Mouse (Mus musculus): ENCODE data around the gene Napsa. TPM values are rescaled to one million over a fixed set of nuclear protein-coding genes. Genes with fewer than 3 reads are reported as not detected.

Napsa gene
- polyA plus RNA-seq, 1 experiment from 2014 or later, result 1.7 TPM

DNA sequence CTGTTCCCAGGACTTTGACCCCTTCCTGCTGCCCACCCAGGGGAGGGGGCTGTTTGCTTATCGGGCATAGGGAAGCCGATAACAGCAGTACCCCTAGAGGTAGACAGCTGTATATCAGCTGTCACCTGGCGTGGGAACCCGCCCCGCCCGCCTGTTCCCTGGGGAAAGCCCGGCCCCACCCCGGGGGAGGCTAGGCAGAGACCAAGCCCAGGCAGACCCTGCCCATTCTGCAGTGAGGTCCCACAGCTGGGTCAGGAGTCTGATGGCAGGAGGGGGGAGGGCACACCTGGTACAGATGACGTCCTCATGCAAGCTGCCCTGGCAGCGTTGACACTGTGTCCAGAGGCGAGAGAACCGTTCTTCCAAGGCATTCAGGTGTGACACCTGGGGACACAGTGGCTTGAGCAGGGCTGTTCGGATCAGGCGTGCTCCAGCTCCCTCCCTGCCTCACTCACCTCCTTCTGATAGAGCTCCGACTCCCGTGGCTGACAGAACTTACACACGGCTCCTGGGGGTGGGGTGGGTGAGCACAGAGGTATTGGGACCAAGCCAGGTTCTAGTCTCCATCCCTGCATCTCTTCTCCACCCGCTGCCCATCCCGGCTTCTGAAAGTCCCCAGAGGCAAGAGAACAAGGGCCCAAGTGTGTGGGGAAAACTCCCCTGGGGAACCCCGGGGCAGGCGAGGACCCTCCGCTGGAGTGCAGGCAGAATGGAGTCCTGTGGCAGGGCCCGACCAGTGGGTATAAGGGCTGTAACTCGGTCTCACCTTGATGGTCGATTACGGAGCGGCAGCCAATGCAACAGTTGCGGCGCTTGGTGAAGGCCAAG, 39.0 kb upstream of the Napsa start:
- WGBS, result 86% methylated on average over 29 of the region's 29 CpGs

GRCm38 (mm10) chr7:44533746-44534045, 38.5 kb upstream of the Napsa start:
- no peak for ATAC-seq (ENCODE audit: low FRiP score)
- H3K4me1 ChIP-seq (replicated peaks), result no peaks in the 10 kb centered on the region
- H3K27me3 ChIP-seq, result peaks cover 16% of the 10 kb centered on the region
- no peaks in the 10 kb centered on the region for H3K9me3 ChIP-seq
- H3K4me2 ChIP-seq, result no peak overlapping the region
- H3K4me3 ChIP-seq, result no peak overlapping the region
- H3K27ac ChIP-seq, result no peak overlapping the region
- H3K9ac ChIP-seq, result no peak overlapping the region
- 77% methylated on average over 11 of the region's 12 CpGs for WGBS
- H3K36me3 ChIP-seq, result peaks cover 53% of the 10 kb centered on the region

More for the DNA sequence above, 39.0 kb upstream of the Napsa start:
- Histone ChIP-seq H3K27me3 (peaks cover 22% of the 10 kb centered on the region), H3K4me2 (no peak overlapping the region), H3K4me3 (no peak overlapping the region), H3K9me3 (no peaks in the 10 kb centered on the region), H3K4me1 (replicated peaks) (peaks cover 2% of the 10 kb centered on the region), H3K36me3 (peaks cover 48% of the 10 kb centered on the region), H3K27ac (no peak overlapping the region), H3K9ac (no peak overlapping the region)
- ATAC-seq (ENCODE audit: low FRiP score), result no peak

GRCm38 (mm10) chr7:44534242-44534641, 37.9 kb upstream of the Napsa start:
- Histone ChIP-seq H3K9me3 (no peaks in the 10 kb centered on the region), H3K27me3 (peaks cover 11% of the 10 kb centered on the region), H3K9ac (no peak overlapping the region), H3K4me3 (no peak overlapping the region), H3K4me1 (replicated peaks) (no peaks in the 10 kb centered on the region), H3K27ac (no peak overlapping the region), H3K36me3 (peaks cover 59% of the 10 kb centered on the region), H3K4me2 (no peak overlapping the region)
- WGBS, result 93% methylated on average over 13 of the region's 13 CpGs
- no peak for ATAC-seq (ENCODE audit: low FRiP score)

GRCm38 (mm10) chr7:44534656-44535441, 37.3 kb upstream of the Napsa start:
- Histone ChIP-seq H3K36me3 (peaks cover 65% of the 10 kb centered on the region), H3K4me3 (no peak overlapping the region), H3K27ac (no peak overlapping the region), H3K4me1 (replicated peaks) (no peaks in the 10 kb centered on the region), H3K9ac (no peak overlapping the region), H3K4me2 (no peak overlapping the region), H3K9me3 (no peaks in the 10 kb centered on the region), H3K27me3 (peaks cover 5% of the 10 kb centered on the region)
- ATAC-seq (ENCODE audit: low FRiP score), result no peak
- WGBS, result 91% methylated on average over 19 of the region's 19 CpGs

DNA sequence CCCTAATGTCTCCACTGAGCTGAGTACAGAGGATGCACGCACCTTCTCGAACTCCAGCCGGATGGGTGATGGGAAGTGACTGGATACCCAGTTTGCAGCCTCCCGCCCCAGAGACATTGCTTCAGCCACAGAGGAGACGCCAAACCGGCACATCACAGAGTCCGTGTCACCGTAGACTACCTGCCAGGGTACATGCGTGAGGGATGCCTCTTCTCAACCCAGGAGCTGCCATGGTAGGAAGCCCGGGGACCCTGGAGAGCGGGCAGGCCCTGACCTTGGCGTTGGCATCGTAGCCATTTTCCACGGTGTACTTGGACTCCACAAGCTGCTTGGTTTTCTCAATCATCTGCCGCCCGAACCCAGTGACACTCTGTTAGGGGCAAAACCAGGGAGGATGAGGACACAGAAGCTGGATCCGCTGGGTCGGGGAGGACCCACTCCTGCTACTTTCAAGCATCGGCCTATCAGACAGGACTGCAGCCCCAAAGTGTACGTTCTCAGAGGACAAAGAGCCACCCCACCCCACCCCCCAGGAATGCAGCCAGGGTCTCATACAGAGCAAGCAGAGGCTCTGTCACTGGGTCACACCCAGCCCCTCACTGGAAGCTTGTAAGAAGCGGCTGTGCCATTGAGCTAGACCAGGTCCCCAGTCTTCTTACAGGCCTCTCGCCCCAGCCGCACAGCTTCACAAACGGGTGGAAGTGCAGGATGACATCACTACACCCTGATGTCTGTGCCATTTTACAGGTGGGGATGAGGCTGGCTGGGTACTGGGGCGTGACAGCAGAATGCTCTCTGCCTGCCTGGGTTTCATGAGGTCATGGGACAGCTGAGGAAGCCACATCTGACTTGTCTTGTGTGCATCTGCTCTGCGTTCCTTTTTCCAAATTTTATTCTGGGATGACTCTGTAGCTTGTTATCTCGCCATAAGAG, 36.3 kb upstream of the Napsa start:
- Histone ChIP-seq H3K9me3 (no peaks in the 10 kb centered on the region), H3K36me3 (peaks cover 76% of the 10 kb centered on the region), H3K27me3 (no peaks in the 10 kb centered on the region), H3K9ac (peak overlapping the region; percentile 9; the same call in 1 of the 2 replicates), H3K4me1 (replicated peaks) (no peaks in the 10 kb centered on the region), H3K4me3 (no peak overlapping the region), H3K27ac (no peak overlapping the region), H3K4me2 (no peak overlapping the region)
- 95% methylated on average over 27 of the region's 27 CpGs for WGBS
- ATAC-seq (ENCODE audit: low FRiP score), result no peak

GRCm38 (mm10) chr7:44536590-44536968, 35.6 kb upstream of the Napsa start:
- H3K27me3 ChIP-seq, result no peaks in the 10 kb centered on the region
- H3K9me3 ChIP-seq, result no peaks in the 10 kb centered on the region
- H3K4me1 ChIP-seq (replicated peaks), result no peaks in the 10 kb centered on the region
- H3K4me2 ChIP-seq, result no peak overlapping the region
- WGBS, result 92% methylated on average over 6 of the region's 6 CpGs
- ATAC-seq (ENCODE audit: low FRiP score), result no peak
- H3K27ac ChIP-seq, result no peak overlapping the region
- no peak overlapping the region for H3K4me3 ChIP-seq
- H3K36me3 ChIP-seq, result peaks cover 81% of the 10 kb centered on the region
- peak overlapping the region; percentile 9; the same call in 1 of the 2 replicates for H3K9ac ChIP-seq

GRCm38 (mm10) chr7:44537009-44537408, 35.2 kb upstream of the Napsa start:
- Histone ChIP-seq H3K4me3 (no peak overlapping the region), H3K36me3 (peaks cover 86% of the 10 kb centered on the region), H3K27me3 (no peaks in the 10 kb centered on the region), H3K27ac (no peak overlapping the region), H3K4me2 (no peak overlapping the region), H3K9me3 (no peaks in the 10 kb centered on the region), H3K9ac (0 out of 2 replicates have a peak overlapping the region, but pooled peaks have one; percentile 9), H3K4me1 (replicated peaks) (no peaks in the 10 kb centered on the region)
- ATAC-seq (ENCODE audit: low FRiP score), result no peak
- 89% methylated on average over 7 of the region's 7 CpGs for WGBS

DNA sequence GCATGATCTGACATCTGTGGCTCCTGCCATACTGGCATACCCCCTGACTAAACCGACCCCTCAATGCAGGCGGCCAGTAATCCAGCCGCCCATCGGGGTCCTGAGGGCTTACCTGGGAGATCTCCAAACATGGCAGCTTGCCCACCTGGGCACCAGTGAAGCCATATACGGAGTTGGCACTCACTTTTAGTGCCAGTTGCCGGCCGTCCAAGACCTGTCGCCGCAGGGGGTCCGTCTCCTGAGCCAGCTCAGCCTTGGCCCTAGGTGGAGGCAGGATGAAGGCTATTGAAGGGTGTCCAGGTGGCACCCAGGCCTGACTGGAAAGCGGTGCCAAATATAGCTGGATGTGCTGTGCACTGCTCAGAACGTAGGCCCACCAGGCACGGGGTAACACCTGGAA, 34.7 kb upstream of the Napsa start:
- peaks cover 90% of the 10 kb centered on the region for H3K36me3 ChIP-seq
- H3K4me2 ChIP-seq, result no peak overlapping the region
- H3K9ac ChIP-seq, result 0 out of 2 replicates have a peak overlapping the region, but pooled peaks have one; percentile 1
- no peak overlapping the region for H3K4me3 ChIP-seq
- no peak for ATAC-seq (ENCODE audit: low FRiP score)
- H3K9me3 ChIP-seq, result no peaks in the 10 kb centered on the region
- H3K27me3 ChIP-seq, result no peaks in the 10 kb centered on the region
- 93% methylated on average over 13 of the region's 13 CpGs for WGBS
- no peaks in the 10 kb centered on the region for H3K4me1 ChIP-seq (replicated peaks)
- H3K27ac ChIP-seq, result no peak overlapping the region

- Histone ChIP-seq H3K4me2 (no peak overlapping the region), H3K36me3 (peaks cover 83% of the 10 kb centered on the region), H3K4me1 (replicated peaks) (no peaks in the 10 kb centered on the region), H3K4me3 (no peak overlapping the region), H3K27me3 (no peaks in the 10 kb centered on the region), H3K9ac (no peak overlapping the region), H3K9me3 (no peaks in the 10 kb centered on the region), H3K27ac (no peak overlapping the region)
- WGBS, result 93% methylated on average over 41 of the region's 41 CpGs
- ATAC-seq (ENCODE audit: low FRiP score), result no peak
Observed at GRCm38 (mm10) chr7:44538756-44539624, 33.2 kb upstream of the Napsa start.

DNA sequence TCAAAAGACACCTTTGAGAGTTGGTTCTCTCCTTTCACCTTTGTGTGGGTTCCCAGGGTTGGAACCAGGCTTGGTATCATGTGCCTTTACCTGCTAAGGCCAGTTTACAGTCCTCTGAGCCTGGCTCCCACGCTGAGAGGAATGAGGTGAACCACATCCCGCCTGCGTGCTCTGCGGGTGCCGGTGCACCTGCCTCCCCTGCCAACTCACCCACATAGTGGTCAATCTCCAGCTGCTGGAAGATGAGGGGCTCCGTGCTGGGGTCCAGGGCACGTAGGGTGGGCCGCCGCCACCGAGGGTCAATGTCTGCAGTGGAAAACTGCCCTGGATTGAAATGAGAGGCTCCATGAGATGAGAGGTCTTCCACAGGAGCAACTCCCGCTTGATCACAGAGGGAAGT, 29.6 kb upstream of the Napsa start:
- H3K36me3 ChIP-seq, result peaks cover 50% of the 10 kb centered on the region
- H3K9ac ChIP-seq, result no peak overlapping the region
- H3K27ac ChIP-seq, result no peak overlapping the region
- H3K9me3 ChIP-seq, result no peaks in the 10 kb centered on the region
- H3K4me2 ChIP-seq, result no peak overlapping the region
- 94% methylated on average over 11 of the region's 11 CpGs for WGBS
- H3K4me3 ChIP-seq, result no peak overlapping the region
- no peaks in the 10 kb centered on the region for H3K27me3 ChIP-seq
- ATAC-seq (ENCODE audit: low FRiP score), result no peak
- H3K4me1 ChIP-seq (replicated peaks), result peaks cover 4% of the 10 kb centered on the region

DNA sequence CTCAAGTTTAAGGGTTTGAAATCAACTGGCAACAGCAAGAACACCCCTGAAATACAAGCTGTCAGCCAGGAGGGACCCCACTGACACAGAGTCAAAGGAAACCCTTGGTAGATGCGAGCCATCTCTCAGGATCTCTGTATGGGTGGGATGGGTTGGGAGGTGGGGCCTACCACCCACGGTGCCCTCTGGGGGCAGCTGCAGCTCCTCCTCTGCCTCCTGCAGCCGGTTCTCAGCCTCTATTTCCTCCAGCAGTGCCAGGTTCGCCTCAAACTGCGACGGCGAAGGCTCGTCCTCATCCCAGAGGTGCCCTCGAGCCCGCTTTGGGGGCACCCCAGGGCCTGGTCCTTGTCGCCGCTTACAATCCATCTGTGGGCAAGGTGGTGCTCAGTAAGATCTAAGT, 29.1 kb upstream of the Napsa start:
- WGBS, result 80% methylated on average over 12 of the region's 12 CpGs

More for the DNA sequence above, 29.1 kb upstream of the Napsa start:
- ATAC-seq (ENCODE audit: low FRiP score), result no peak
- no peak overlapping the region for H3K27ac ChIP-seq
- H3K4me2 ChIP-seq, result no peak overlapping the region
- peaks cover 45% of the 10 kb centered on the region for H3K36me3 ChIP-seq
- no peaks in the 10 kb centered on the region for H3K9me3 ChIP-seq
- H3K4me1 ChIP-seq (replicated peaks), result peaks cover 10% of the 10 kb centered on the region
- H3K4me3 ChIP-seq, result no peak overlapping the region
- no peaks in the 10 kb centered on the region for H3K27me3 ChIP-seq
- no peak overlapping the region for H3K9ac ChIP-seq
